Mouse (Mus musculus) small intestine, adult 2 months (tissue): ENCODE data around the gene Efna1. TPM values are rescaled to one million over a fixed set of nuclear protein-coding genes. Genes with fewer than 3 reads are reported as not detected.

ENCODE experiments used
- H3K27ac ChIP-seq: fragments of 200-500 bp; 2 replicates; pipeline ENCODE4 v1.5.1; 2012; ENCODE audit warnings: low read depth, low read length, control low read depth, inconsistent platforms; ENCODE audit not compliant: insufficient read depth
- H3K27me3 ChIP-seq: fragments of 200-500 bp; 2 replicates; pipeline ENCODE4 v1.6.1; 2012; ENCODE audit warnings: mild to moderate bottlenecking, moderate library complexity, low read length, inconsistent platforms; ENCODE audit not compliant: control insufficient read depth, insufficient read depth
- H3K36me3 ChIP-seq: fragments of 200-500 bp; 2 replicates; pipeline ENCODE4 v1.6.1; 2012; ENCODE audit warnings: mild to moderate bottlenecking, low read length, control low read depth, inconsistent platforms; ENCODE audit not compliant: control insufficient read depth, insufficient read depth
- H3K4me1 ChIP-seq: fragments of 200-500 bp; 2 replicates; pipeline ENCODE4 v1.6.1; 2012; ENCODE audit warnings: low read length, inconsistent platforms, mixed read lengths; ENCODE audit not compliant: control insufficient read depth, insufficient read depth, insufficient read length
- H3K4me3 ChIP-seq: fragments of 200-500 bp; 2 replicates; pipeline ENCODE4 v1.5.1; 2012; ENCODE audit warnings: low read depth, mild to moderate bottlenecking, control low read depth, inconsistent platforms, low read length, moderate library complexity
- CTCF ChIP-seq: fragments of 200-500 bp; IDR thresholded peaks from 2 replicates; pipeline ENCODE4 v1.5.1; 2012; ENCODE audit warnings: low read depth, mild to moderate bottlenecking, control low read depth, inconsistent platforms, low read length, moderate library complexity, mixed read lengths; ENCODE audit not compliant: insufficient replicate concordance, insufficient read length; ENCODE audit errors: extremely low read depth
- POLR2A ChIP-seq: fragments of 200-500 bp; IDR thresholded peaks from 2 replicates; pipeline ENCODE4 v1.6.1; 2012; ENCODE audit warnings: low read depth, mild to moderate bottlenecking, control low read depth, inconsistent platforms, low read length, moderate library complexity
- WGBS: fragments of 180-500 bp; shearing (Covaris S2); methylation state at CpG from one replicate; pipeline ENCODE4 v1.1.7; 2018; 5-methylcytosine and 5-hydroxymethylcytosine counted together
- polyA plus RNA-seq: library from polyadenylated mRNA; depleted of rRNA; stranded (reverse); fragments of >200 nt; gene quantifications from 2 replicates; pipeline ENCODE4 v1.2.3, GENCODE M21; 2012; rRNA removed

Gene Efna1
- polyA plus RNA-seq, 1 experiment, result 122 TPM

- Histone ChIP-seq H3K27me3 (peaks cover 21% of the 10 kb centered on the region), H3K4me3 (peak overlapping the region; percentile 63), H3K36me3 (no peaks in the 10 kb centered on the region), H3K4me1 (peaks cover 6% of the 10 kb centered on the region), H3K27ac (peak overlapping the region; percentile 31)
- no peak for TF ChIP-seq CTCF
- peak; percentile 54; the same call in 1 of the 2 replicates for TF ChIP-seq POLR2A
- WGBS, result 3% methylated on average over 41 of the region's 41 CpGs
These were observed 53.4 kb downstream of the Efna1 start for GRCm38 (mm10) chr3:89227307-89228179.

DNA sequence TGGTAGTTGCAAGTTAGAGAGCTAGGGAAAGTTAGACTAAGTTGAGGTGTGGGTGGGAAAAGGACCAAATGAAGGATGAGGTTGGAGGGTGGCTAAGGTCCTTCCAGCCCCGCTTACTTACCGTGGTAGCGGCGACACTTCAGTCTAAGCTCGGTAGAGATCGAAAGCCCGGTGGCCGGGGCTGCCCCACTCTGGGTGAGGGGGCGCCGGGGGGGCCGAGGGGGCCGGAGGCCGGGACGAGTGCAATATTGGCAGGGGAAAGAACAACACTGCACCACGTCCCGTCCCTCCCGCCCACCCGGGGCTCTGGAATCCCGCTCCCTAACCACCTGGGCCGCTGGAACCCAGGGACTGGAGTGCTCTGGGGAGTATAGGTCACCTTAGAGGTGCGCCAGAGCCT lies 54.0 kb downstream of the Efna1 start, which contains the start of gene Mtx1:
Mtx1 (minus strand) TSS at position 189 of the 400 bp plus-strand sequence.
- TF ChIP-seq POLR2A (no peak), CTCF (no peak)
- H3K27me3 ChIP-seq, result peaks cover 18% of the 10 kb centered on the region
- H3K27ac ChIP-seq, result peak within 1 kb of the TSS; percentile 31
- 15% methylated on average over 21 of the region's 21 CpGs for WGBS
- H3K4me1 ChIP-seq, result peaks cover 6% of the 10 kb centered on the region
- H3K36me3 ChIP-seq, result no peaks in the 10 kb centered on the region
- peak within 1 kb of the TSS; percentile 63 for H3K4me3 ChIP-seq

GRCm38 (mm10) chr3:89226361-89226760 lies 54.6 kb downstream of the Efna1 start:
- H3K4me1 ChIP-seq, result peaks cover 6% of the 10 kb centered on the region

GRCm38 (mm10) chr3:89225918-89226317 lies 55.0 kb downstream of the Efna1 start:
- H3K4me1 ChIP-seq, result peaks cover 6% of the 10 kb centered on the region

More at GRCm38 (mm10) chr3:89226361-89226760, 54.6 kb downstream of the Efna1 start:
- peaks cover 18% of the 10 kb centered on the region for H3K27me3 ChIP-seq
- TF ChIP-seq CTCF, result no peak
- no peak for TF ChIP-seq POLR2A
- WGBS, result 64% methylated on average over 11 of the region's 11 CpGs
- no peaks in the 10 kb centered on the region for H3K36me3 ChIP-seq
- H3K27ac ChIP-seq, result no peak overlapping the region
- no peak overlapping the region for H3K4me3 ChIP-seq

GRCm38 (mm10) chr3:89225321-89225815 lies 55.6 kb downstream of the Efna1 start:
- Histone ChIP-seq H3K36me3 (no peaks in the 10 kb centered on the region), H3K4me3 (no peak overlapping the region), H3K27me3 (peaks cover 13% of the 10 kb centered on the region), H3K27ac (no peak overlapping the region), H3K4me1 (peaks cover 6% of the 10 kb centered on the region)
- TF ChIP-seq POLR2A, result no peak
- 71% methylated on average over 12 of the region's 12 CpGs for WGBS

More at GRCm38 (mm10) chr3:89225918-89226317, 55.0 kb downstream of the Efna1 start:
- peaks cover 14% of the 10 kb centered on the region for H3K27me3 ChIP-seq
- no peak overlapping the region for H3K27ac ChIP-seq
- 85% methylated on average over 4 of the region's 4 CpGs for WGBS
- TF ChIP-seq POLR2A, result no peak
- TF ChIP-seq CTCF, result no peak
- H3K4me3 ChIP-seq, result no peak overlapping the region
- no peaks in the 10 kb centered on the region for H3K36me3 ChIP-seq

DNA sequence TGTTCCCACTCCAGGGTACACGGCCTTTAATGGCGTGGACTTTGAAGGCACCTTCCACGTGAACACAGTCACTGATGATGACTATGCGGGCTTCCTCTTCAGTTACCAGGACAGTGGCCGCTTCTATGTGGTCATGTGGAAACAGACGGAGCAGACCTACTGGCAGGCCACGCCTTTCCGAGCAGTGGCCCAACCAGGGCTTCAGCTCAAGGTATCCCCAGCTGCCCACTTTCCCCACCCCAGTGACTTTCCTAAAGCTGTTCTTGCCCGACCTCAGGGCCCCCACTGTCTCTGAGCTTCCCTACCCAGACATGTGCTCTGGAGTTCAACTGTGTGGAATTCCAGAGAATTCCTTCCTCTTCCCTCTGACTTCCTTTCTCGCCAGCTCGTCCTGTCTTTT lies 56.1 kb downstream of the Efna1 start:
- H3K36me3 ChIP-seq, result no peaks in the 10 kb centered on the region
- no peak overlapping the region for H3K27ac ChIP-seq
- WGBS, result 79% methylated on average over 11 of the region's 11 CpGs
- TF ChIP-seq POLR2A (no peak), CTCF (no peak)
- peaks cover 13% of the 10 kb centered on the region for H3K27me3 ChIP-seq
- H3K4me3 ChIP-seq, result no peak overlapping the region
- H3K4me1 ChIP-seq, result peaks cover 6% of the 10 kb centered on the region

Other genes starting within 250 kb of the Efna1 start
- gene Rusc1, start 187.8 kb downstream of the Efna1 start, polyA plus RNA-seq, result 26.9 and 45.2 TPM in 2 replicates
- not detected in 2 replicates for gene Gm43738, start 180.0 kb downstream of the Efna1 start, polyA plus RNA-seq
- 47.8 and 81.3 TPM in 2 replicates for gene Fdps, start 179.2 kb downstream of the Efna1 start, polyA plus RNA-seq
- gene Pklr, start 145.0 kb downstream of the Efna1 start, polyA plus RNA-seq, result 264 and 580 TPM in 2 replicates
- gene Hcn3, start 120.9 kb downstream of the Efna1 start, polyA plus RNA-seq, result 0.30 and 1.3 TPM in 2 replicates
- 20.6 and 27.7 TPM in 2 replicates for gene Clk2, start 116.3 kb downstream of the Efna1 start, polyA plus RNA-seq
- gene Scamp3, start 103.7 kb downstream of the Efna1 start, polyA plus RNA-seq, result 57.0 and 96.1 TPM in 2 replicates
- gene Fam189b, start 98.0 kb downstream of the Efna1 start, polyA plus RNA-seq, result 14.0 and 19.4 TPM in 2 replicates
- gene Gba, start 78.2 kb downstream of the Efna1 start, polyA plus RNA-seq, result 37.1 and 70.6 TPM in 2 replicates
- 10.5 and 16.0 TPM in 2 replicates for gene Thbs3, start 66.0 kb downstream of the Efna1 start, polyA plus RNA-seq
- 92.5 and 181 TPM in 2 replicates for gene Mtx1, start 54.1 kb downstream of the Efna1 start, polyA plus RNA-seq
- gene Muc1, start 52.1 kb downstream of the Efna1 start, polyA plus RNA-seq, result 0.76 and 139 TPM in 2 replicates
- 120 and 182 TPM in 2 replicates for gene Krtcap2, start 35.2 kb downstream of the Efna1 start, polyA plus RNA-seq
- gene Trim46, start 34.8 kb downstream of the Efna1 start, polyA plus RNA-seq, result 4.3 and 8.7 TPM in 2 replicates
- 357 and 440 TPM in 2 replicates for gene Dpm3, start 21.8 kb downstream of the Efna1 start, polyA plus RNA-seq
- gene Slc50a1, start 10.6 kb downstream of the Efna1 start, polyA plus RNA-seq, result 81.6 and 97.3 TPM in 2 replicates
- gene Efna3, start 41.8 kb upstream of the Efna1 start, polyA plus RNA-seq, result 3.9 and 7.0 TPM in 2 replicates
- gene Efna4, start 56.9 kb upstream of the Efna1 start, polyA plus RNA-seq, result 11.6 and 20.0 TPM in 2 replicates
- gene Adam15, start 68.9 kb upstream of the Efna1 start, polyA plus RNA-seq, result 48.9 and 70.7 TPM in 2 replicates
- gene Dcst2, start 80.8 kb upstream of the Efna1 start, polyA plus RNA-seq, result 0.93 and 1.2 TPM in 2 replicates
- gene Dcst1, start 84.1 kb upstream of the Efna1 start, polyA plus RNA-seq, result 2.0 and 9.1 TPM in 2 replicates
- gene Zbtb7b, start 113.6 kb upstream of the Efna1 start, polyA plus RNA-seq, result 97.8 and 262 TPM in 2 replicates
- 0.85 TPM in 1 of 2 replicates, not detected in the other for gene Lenep, start 121.7 kb upstream of the Efna1 start, polyA plus RNA-seq
- gene Flad1, start 130.7 kb upstream of the Efna1 start, polyA plus RNA-seq, result 22.1 and 36.1 TPM in 2 replicates
- 6.2 and 13.7 TPM in 2 replicates for gene Cks1b, start 137.2 kb upstream of the Efna1 start, polyA plus RNA-seq
- gene Shc1, start 137.3 kb upstream of the Efna1 start, polyA plus RNA-seq, result 33.6 and 63.5 TPM in 2 replicates
- gene Pygo2, start 149.1 kb upstream of the Efna1 start, polyA plus RNA-seq, result 61.7 and 87.5 TPM in 2 replicates
- 26.8 and 36.5 TPM in 2 replicates for gene Pbxip1, start 155.6 kb upstream of the Efna1 start, polyA plus RNA-seq
- gene Pmvk, start 173.4 kb upstream of the Efna1 start, polyA plus RNA-seq, result 9.0 and 18.3 TPM in 2 replicates
- 3.3 and 4.6 TPM in 2 replicates for gene Kcnn3, start 239.0 kb upstream of the Efna1 start, polyA plus RNA-seq